Mouse (Mus musculus): ENCODE results near the gene Asah2.

Asah2 gene

GRCm38 (mm10) chr19:31971998-31972397 is 136.0 kb downstream of the Asah2 start:
- peak; percentile 58 for DNase-seq (ENCODE audit: low spot score)

- DNase-seq (ENCODE audit: low spot score) = no peak
Observed at GRCm38 (mm10) chr19:31971405-31971804, 136.6 kb downstream of the Asah2 start.

DNA sequence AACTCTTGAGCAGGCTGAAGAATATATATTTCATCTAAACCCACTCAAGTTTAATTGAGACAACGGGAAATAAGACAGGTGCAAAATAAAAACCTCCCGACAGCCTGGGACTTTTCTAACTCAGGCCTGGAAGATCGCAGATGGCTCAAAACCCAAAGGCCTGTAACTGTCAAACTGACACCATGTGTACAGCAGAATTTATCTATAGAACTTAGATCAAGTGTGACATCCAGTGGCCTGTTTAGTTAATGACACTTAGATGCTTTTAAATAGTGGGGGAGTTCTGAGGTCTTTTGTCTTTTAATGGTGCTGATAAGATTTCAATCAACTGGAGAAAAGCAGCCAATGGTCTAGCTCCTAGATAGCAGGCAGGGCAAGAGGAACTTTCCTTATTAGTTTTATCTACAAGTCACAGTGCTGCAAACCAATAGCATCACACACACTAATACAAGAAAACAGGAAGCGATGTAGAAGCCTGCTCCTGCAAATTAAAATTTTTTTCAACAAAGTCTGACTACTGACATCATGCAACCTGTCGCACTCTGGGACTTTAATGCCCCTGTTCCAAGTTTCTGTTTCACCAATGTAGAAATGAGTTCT is 140.0 kb downstream of the Asah2 start:
- DNase-seq (ENCODE audit: low spot score) = no peak

DNA sequence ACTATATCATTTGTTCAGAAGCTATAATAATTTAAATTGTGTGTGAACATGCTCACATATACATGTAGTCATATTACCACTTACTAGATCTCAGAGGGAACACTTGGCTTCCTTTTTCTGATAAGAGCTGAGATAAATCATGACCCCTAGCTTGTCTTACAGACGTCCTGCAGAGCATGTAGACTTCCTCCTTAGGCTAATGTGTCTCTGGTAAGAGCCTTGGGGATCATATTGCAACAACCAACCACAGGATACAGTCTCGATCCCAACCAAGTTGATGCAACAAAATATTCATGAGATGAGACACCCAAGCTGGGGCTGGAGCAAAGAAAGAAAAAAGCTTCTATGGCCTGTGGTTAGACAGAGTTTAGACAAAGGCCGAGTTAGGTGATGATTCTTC is 144.9 kb downstream of the Asah2 start:
- DNase-seq (ENCODE audit: low spot score) = no peak

DNA sequence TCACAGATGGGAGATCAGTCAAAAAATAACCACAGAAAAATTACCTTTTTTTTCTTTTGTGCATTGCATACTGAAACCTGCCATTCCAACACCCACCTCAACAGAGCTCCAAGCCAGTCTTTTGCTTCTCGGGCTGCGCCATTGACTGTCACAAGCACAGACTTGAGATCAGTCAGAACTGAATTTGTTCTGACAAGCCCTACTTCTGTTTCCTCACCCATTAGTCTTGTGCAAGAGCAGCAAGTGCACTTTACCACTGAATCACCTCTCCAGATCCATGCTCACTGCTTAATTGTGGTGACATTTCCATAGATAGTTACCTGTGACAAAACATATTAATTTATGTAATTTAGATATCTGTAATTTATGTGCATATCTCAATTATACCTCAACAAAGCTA is 147.6 kb downstream of the Asah2 start:
- DNase-seq (ENCODE audit: low spot score) = no peak

DNA sequence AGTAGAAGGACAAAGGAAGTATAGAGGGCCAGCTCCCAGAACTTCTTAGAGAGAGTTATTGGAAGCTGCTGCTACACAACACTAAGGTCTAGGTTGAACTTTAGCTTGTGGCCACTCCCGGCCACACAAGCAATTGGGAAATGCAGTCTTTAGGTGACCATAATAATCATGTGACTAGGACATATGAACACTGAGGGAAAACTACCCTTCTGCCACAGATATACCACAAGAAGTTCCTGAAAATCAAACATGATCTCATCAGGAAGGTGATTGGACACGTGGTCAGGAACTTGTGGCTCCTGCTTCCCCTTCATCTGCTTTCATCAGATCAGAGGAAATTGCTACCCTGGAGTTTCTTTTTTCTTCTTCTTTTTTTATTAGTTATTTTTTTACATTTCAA is 151.7 kb downstream of the Asah2 start:
- DNase-seq (ENCODE audit: low spot score) = no peak

DNA sequence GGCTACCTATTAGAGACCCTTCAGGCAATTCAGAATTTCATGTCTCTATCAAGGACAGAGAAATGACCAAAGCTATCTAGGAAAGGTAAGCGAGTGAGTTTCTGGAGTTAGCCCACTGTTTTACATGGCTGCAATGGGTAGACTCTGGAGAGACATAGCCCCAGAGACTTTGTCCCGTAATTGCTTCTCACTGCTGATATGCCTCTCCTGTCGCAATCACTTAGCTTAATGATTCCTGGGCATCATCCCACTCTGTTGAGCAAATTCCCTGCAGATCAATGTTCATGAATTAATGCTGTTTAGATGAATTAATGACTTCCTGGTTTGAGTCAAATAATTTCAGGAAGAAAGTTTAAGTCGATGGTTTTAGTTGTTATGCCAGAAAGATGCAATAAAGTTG is 153.3 kb downstream of the Asah2 start:
- DNase-seq (ENCODE audit: low spot score) = no peak

- no peak for DNase-seq (ENCODE audit: low spot score)
Observed at GRCm38 (mm10) chr19:31954267-31954666, 153.7 kb downstream of the Asah2 start.

GRCm38 (mm10) chr19:31953799-31954198 is 154.2 kb downstream of the Asah2 start:
- no peak for DNase-seq (ENCODE audit: low spot score)

GRCm38 (mm10) chr19:31950793-31951489 is 157.1 kb downstream of the Asah2 start:
- DNase-seq (ENCODE audit: low spot score) = no peak

All from ovary, postnatal 10 days (tissue).